Mouse (Mus musculus) heart, adult 8-10 months (tissue): ENCODE results near the gene Wfdc1. TPM values are rescaled to one million over a fixed set of nuclear protein-coding genes. Genes with fewer than 3 reads are reported as not detected.

Experiments used
- DNase-seq: peaks from one replicate; pipeline ENCODE4 v3.0.0; 2022; ENCODE audit warnings: low spot score
- total RNA-seq, 4 experiments: library from RNA; stranded (reverse); gene quantifications; 2 replicates each; pipeline ENCODE4 v1.2.4; 2022

Wfdc1 gene
- 10 to 100 TPM; 22.2 to 32.4 (median 25.2) TPM for total RNA-seq

GRCm38 (mm10) chr8:119666219-119666951, at the start of gene Wfdc1:
Gene Wfdc1 (plus strand): TSS chr8:119666365.
- peak; percentile 40 for DNase-seq

GRCm38 (mm10) chr8:119616811-119617210, 49.4 kb upstream of the Wfdc1 start:
- no peak for DNase-seq

GRCm38 (mm10) chr8:119617586-119617985, 48.6 kb upstream of the Wfdc1 start:
- DNase-seq: peak; percentile 44

GRCm38 (mm10) chr8:119618887-119619286, 47.3 kb upstream of the Wfdc1 start:
- no peak for DNase-seq

GRCm38 (mm10) chr8:119620116-119620840, 45.9 kb upstream of the Wfdc1 start:
- DNase-seq: no peak

GRCm38 (mm10) chr8:119620848-119621465, 45.2 kb upstream of the Wfdc1 start:
- DNase-seq: peak; percentile 32

GRCm38 (mm10) chr8:119622555-119622954, 43.6 kb upstream of the Wfdc1 start:
- DNase-seq: no peak

GRCm38 (mm10) chr8:119623061-119623460, 43.1 kb upstream of the Wfdc1 start:
- no peak for DNase-seq

- no peak for DNase-seq
Measured at GRCm38 (mm10) chr8:119623744-119624143, 42.4 kb upstream of the Wfdc1 start.

GRCm38 (mm10) chr8:119624916-119625315, 41.2 kb upstream of the Wfdc1 start:
- no peak for DNase-seq

GRCm38 (mm10) chr8:119625788-119626187, 40.4 kb upstream of the Wfdc1 start:
- DNase-seq: no peak

- no peak for DNase-seq
Measured at GRCm38 (mm10) chr8:119627199-119627598, 39.0 kb upstream of the Wfdc1 start.

GRCm38 (mm10) chr8:119627613-119628359, 38.4 kb upstream of the Wfdc1 start:
- DNase-seq: no peak

GRCm38 (mm10) chr8:119630841-119631240, 35.3 kb upstream of the Wfdc1 start:
- DNase-seq: no peak

GRCm38 (mm10) chr8:119632246-119632645, 33.9 kb upstream of the Wfdc1 start:
- no peak for DNase-seq

GRCm38 (mm10) chr8:119632909-119633308, 33.3 kb upstream of the Wfdc1 start:
- DNase-seq: no peak

GRCm38 (mm10) chr8:119634616-119635336, 31.4 kb upstream of the Wfdc1 start:
- DNase-seq: no peak

- no peak for DNase-seq
Measured at GRCm38 (mm10) chr8:119635378-119635777, 30.8 kb upstream of the Wfdc1 start, which contains the start of gene Kcng4. Gene Kcng4 (minus strand): TSS chr8:119635680.

GRCm38 (mm10) chr8:119635958-119636357, 30.2 kb upstream of the Wfdc1 start:
- no peak for DNase-seq

GRCm38 (mm10) chr8:119636766-119637165, 29.4 kb upstream of the Wfdc1 start:
- DNase-seq: no peak

- DNase-seq: no peak
Measured at GRCm38 (mm10) chr8:119637381-119637780, 28.8 kb upstream of the Wfdc1 start.
